Mouse (Mus musculus): ENCODE results near the gene Pla2g2e. TPM values are rescaled to one million over a fixed set of nuclear protein-coding genes. Genes with fewer than 3 reads are reported as not detected.
"Not testable (repeated sequence)": the region's sequence is repeated elsewhere in the genome, so short reads cannot be mapped to it uniquely, and the experiment has no call there.

The Pla2g2e gene
- polyA plus RNA-seq, 1 experiment, result 0.61 TPM

- H3K27ac ChIP-seq (ENCODE audit: insufficient read depth, low read length), result no peak overlapping the region
- no peak for TF ChIP-seq CTCF (IDR thresholded peaks at IDR 0.05; ENCODE audit: borderline replicate concordance, insufficient read depth, low read length)
- no peak overlapping the region for H3K4me3 ChIP-seq (ENCODE audit: insufficient read depth, low read length)
- peaks cover 2% of the 10 kb centered on the region; the same call in 1 of the 2 replicates for H3K4me1 ChIP-seq (ENCODE audit: control insufficient read depth, insufficient read depth, low read length)
Observed at GRCm38 (mm10) chr4:138878783-138879182, 1.0 kb downstream of the Pla2g2e start.

DNA sequence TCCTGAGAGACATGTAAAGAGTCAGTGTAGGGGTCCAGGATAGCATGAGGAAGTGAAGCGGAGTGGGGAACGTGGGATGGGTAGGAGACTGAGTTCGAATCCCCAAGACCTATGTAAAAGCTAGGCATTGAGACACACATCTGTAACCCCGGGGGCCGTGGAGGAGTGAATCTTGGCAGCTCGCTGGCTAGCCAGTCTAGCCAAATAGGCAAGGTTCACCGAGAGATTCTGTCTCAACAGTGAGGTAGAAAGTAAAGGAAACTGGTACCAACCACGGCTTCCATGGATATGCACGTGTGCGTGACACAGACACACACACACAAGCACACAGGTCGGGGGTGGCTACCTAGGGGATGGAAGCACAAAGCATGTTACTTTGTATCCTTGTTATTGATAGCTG lies 2.1 kb downstream of the Pla2g2e start:
- Histone ChIP-seq H3K4me1 (ENCODE audit: control insufficient read depth, insufficient read depth, low read length) (peaks cover 2% of the 10 kb centered on the region; the same call in 1 of the 2 replicates), H3K27ac (ENCODE audit: insufficient read depth, low read length) (no peak overlapping the region), H3K4me3 (ENCODE audit: insufficient read depth, low read length) (no peak overlapping the region)
- TF ChIP-seq POLR2A (IDR thresholded peaks at IDR 0.05; ENCODE audit: low read depth, low read length) (no peak), CTCF (IDR thresholded peaks at IDR 0.05; ENCODE audit: borderline replicate concordance, insufficient read depth, low read length) (no peak)

DNA sequence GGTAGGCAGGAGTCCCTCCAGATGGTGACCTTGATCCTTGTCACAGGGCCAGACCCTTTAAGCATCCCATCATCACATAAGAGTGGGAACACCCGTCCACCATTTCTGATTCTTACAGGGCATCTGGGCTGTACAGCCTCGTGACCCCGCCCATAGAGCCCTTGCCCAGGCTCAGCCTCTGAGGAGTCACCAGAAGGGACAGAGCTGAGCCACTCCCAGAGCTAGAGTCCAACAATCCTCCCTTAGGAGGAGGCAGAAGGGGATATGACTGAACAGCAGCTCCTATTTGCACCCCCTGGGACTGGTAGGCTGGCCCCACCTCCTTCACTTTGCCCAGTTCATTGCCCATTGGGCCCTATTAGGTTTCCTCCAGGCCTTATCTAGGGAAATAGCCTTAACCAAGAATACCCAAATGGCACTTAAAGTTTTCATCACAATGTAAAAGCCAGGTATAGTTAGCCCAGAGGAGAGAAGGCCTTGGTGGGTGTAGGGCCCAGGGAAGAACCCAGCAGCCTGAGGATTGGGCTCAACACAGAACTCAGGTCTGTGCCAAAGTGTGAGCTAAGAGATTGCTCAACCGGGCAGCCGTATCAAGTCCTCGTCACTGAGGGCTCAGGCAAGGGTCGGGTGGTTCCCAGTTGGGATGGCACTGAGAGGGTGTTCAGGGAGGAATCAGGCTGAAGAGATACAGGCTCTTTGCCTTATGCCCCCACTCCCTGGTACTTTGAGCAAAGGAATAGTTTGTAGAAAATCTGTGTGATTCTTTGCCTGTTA lies 3.3 kb downstream of the Pla2g2e start:
- no peak overlapping the region for H3K4me3 ChIP-seq (ENCODE audit: insufficient read depth, low read length)
- H3K27ac ChIP-seq (ENCODE audit: insufficient read depth, low read length), result no peak overlapping the region
- peaks cover 2% of the 10 kb centered on the region; the same call in 1 of the 2 replicates for H3K4me1 ChIP-seq (ENCODE audit: control insufficient read depth, insufficient read depth, low read length)
- TF ChIP-seq POLR2A (IDR thresholded peaks at IDR 0.05; ENCODE audit: low read depth, low read length) (no peak), CTCF (IDR thresholded peaks at IDR 0.05; ENCODE audit: borderline replicate concordance, insufficient read depth, low read length) (no peak)

- TF ChIP-seq POLR2A (IDR thresholded peaks at IDR 0.05; ENCODE audit: low read depth, low read length) (no peak), CTCF (IDR thresholded peaks at IDR 0.05; ENCODE audit: borderline replicate concordance, insufficient read depth, low read length) (no peak)
- Histone ChIP-seq H3K4me1 (ENCODE audit: control insufficient read depth, insufficient read depth, low read length) (peaks cover 2% of the 10 kb centered on the region; the same call in 1 of the 2 replicates), H3K4me3 (ENCODE audit: insufficient read depth, low read length) (no peak overlapping the region), H3K27ac (ENCODE audit: insufficient read depth, low read length) (no peak overlapping the region)
Observed at GRCm38 (mm10) chr4:138882179-138882578, 4.4 kb downstream of the Pla2g2e start.

- Histone ChIP-seq H3K4me3 (ENCODE audit: insufficient read depth, low read length) (no peak overlapping the region), H3K4me1 (ENCODE audit: control insufficient read depth, insufficient read depth, low read length) (no peaks in the 10 kb centered on the region), H3K27ac (ENCODE audit: insufficient read depth, low read length) (no peak overlapping the region)
- TF ChIP-seq POLR2A (IDR thresholded peaks at IDR 0.05; ENCODE audit: low read depth, low read length), result no peak
- peak; percentile 67; the same call in 1 of the 2 replicates for TF ChIP-seq CTCF (IDR thresholded peaks at IDR 0.05; ENCODE audit: borderline replicate concordance, insufficient read depth, low read length)
Observed at GRCm38 (mm10) chr4:138884261-138884660, 6.5 kb downstream of the Pla2g2e start.

- H3K27ac ChIP-seq (ENCODE audit: insufficient read depth, low read length), result no peak overlapping the region
- TF ChIP-seq POLR2A (IDR thresholded peaks at IDR 0.05; ENCODE audit: low read depth, low read length) (no peak), CTCF (IDR thresholded peaks at IDR 0.05; ENCODE audit: borderline replicate concordance, insufficient read depth, low read length) (no peak)
- H3K4me3 ChIP-seq (ENCODE audit: insufficient read depth, low read length), result no peak overlapping the region
- H3K4me1 ChIP-seq (ENCODE audit: control insufficient read depth, insufficient read depth, low read length), result no peaks in the 10 kb centered on the region
Observed at GRCm38 (mm10) chr4:138889165-138889564, 11.4 kb downstream of the Pla2g2e start.

- no peak overlapping the region for H3K4me3 ChIP-seq (ENCODE audit: insufficient read depth, low read length)
- no peak for TF ChIP-seq CTCF (IDR thresholded peaks at IDR 0.05; ENCODE audit: borderline replicate concordance, insufficient read depth, low read length)
- no peak for TF ChIP-seq POLR2A (IDR thresholded peaks at IDR 0.05; ENCODE audit: low read depth, low read length)
Observed at GRCm38 (mm10) chr4:138889635-138890034, 11.9 kb downstream of the Pla2g2e start.

DNA sequence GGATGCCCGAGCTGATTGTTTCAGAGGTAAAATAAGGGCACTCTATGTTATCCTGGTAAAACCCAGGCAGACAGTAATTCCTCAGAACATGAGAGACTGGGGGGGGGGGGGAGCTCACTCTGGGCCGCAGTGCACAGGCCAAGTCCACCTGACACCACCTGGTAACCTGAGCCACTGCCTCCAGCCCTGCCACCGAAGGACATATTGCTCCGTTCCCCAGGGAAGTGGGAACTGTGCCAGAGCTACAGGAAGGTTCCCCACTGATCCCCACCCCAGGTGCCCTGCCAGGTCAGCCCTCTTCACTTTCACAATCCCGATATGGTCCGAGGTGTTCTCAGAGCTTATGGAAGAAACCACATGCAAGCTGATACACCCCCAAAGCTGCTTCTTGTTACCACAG lies 14.9 kb downstream of the Pla2g2e start:
- H3K4me1 ChIP-seq (ENCODE audit: control insufficient read depth, insufficient read depth, low read length), result no peaks in the 10 kb centered on the region
- no peak overlapping the region for H3K27ac ChIP-seq (ENCODE audit: insufficient read depth, low read length)
- TF ChIP-seq CTCF (IDR thresholded peaks at IDR 0.05; ENCODE audit: borderline replicate concordance, insufficient read depth, low read length) (no peak), POLR2A (IDR thresholded peaks at IDR 0.05; ENCODE audit: low read depth, low read length) (no peak)
- no peak overlapping the region for H3K4me3 ChIP-seq (ENCODE audit: insufficient read depth, low read length)

More at GRCm38 (mm10) chr4:138889635-138890034, 11.9 kb downstream of the Pla2g2e start:
- H3K27ac ChIP-seq (ENCODE audit: insufficient read depth, low read length), result no peak overlapping the region
- H3K4me1 ChIP-seq (ENCODE audit: control insufficient read depth, insufficient read depth, low read length), result no peaks in the 10 kb centered on the region

- H3K27ac ChIP-seq (ENCODE audit: insufficient read depth, low read length); H3K4me1 ChIP-seq (ENCODE audit: control insufficient read depth, insufficient read depth, low read length); H3K4me3 ChIP-seq (ENCODE audit: insufficient read depth, low read length): not testable (repeated sequence)
Observed at GRCm38 (mm10) chr4:138893789-138894188, 16.0 kb downstream of the Pla2g2e start.

GRCm38 (mm10) chr4:138899361-138899760 lies 21.6 kb downstream of the Pla2g2e start:
- TF ChIP-seq CTCF (IDR thresholded peaks at IDR 0.05; ENCODE audit: borderline replicate concordance, insufficient read depth, low read length) (no peak), POLR2A (IDR thresholded peaks at IDR 0.05; ENCODE audit: low read depth, low read length) (no peak)
- Histone ChIP-seq H3K4me1 (ENCODE audit: control insufficient read depth, insufficient read depth, low read length) (no peaks in the 10 kb centered on the region), H3K4me3 (ENCODE audit: insufficient read depth, low read length) (no peak overlapping the region), H3K27ac (ENCODE audit: insufficient read depth, low read length) (no peak overlapping the region)

Data from embryonic fibroblast, embryonic 13.5 days (primary cell).